Mouse (Mus musculus) small intestine, adult 10 weeks (tissue): ENCODE results near the gene Olfr597. TPM values are rescaled to one million over a fixed set of nuclear protein-coding genes. Genes with fewer than 3 reads are reported as not detected.

ENCODE experiments used
- polyA plus RNA-seq: library from polyadenylated mRNA; stranded (reverse); fragments of 350-450 nt; fragmentation: Illumina TruSeq; extraction: RNeasy Lipid Tissue Mini Kit (QIAGEN cat#74804); gene quantifications from one replicate; pipeline ENCODE4 v1.2.3, GENCODE M21; 2014; ENCODE audit warnings: low replicate concordance

Olfr597 gene
- not detected for polyA plus RNA-seq

DNA sequence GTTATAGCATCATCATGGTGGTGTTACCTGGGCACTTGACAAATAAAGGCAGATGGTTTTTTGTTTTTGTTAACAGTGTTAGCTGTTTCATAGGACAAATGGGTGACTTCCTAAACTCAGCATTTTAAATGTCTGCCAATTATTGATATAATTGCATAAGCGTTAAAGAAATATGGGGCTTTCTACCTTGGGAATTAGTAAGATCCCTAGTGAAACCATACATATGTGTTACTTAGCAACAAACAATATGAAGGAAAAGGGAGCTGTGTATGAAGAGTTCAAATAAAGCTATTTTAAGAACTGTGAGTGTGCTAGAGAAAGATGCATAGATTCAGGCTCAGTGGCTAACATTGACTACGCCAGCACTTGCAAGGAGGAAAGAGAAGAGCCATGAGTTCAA is at the start of gene Olfr597:
Gene Olfr597 (plus strand): TSS at position 301 of the 400 bp plus-strand sequence.

DNA sequence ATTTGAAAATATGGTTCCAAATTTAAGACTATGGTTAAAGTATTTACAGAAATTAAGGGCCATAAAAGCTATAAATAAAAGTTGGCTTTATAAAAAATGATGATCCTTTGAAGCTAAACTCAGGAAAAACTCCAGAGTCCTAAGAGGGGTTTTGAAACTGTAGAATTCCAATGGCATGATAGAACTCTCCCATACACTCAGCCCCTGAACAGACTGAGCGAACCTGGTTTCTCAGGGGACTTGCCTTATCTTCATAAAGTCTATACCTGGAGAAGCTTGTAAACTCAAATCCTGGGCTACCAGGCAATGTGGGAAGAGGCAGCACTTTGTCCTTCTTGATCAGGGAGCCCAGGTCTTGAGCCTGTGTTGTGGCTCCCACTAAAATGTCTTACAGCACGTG is 10.8 kb upstream of the Olfr597 start, which contains the start of gene Olfr596:
Gene Olfr596 (plus strand): TSS at position 301 of the 400 bp plus-strand sequence.

DNA sequence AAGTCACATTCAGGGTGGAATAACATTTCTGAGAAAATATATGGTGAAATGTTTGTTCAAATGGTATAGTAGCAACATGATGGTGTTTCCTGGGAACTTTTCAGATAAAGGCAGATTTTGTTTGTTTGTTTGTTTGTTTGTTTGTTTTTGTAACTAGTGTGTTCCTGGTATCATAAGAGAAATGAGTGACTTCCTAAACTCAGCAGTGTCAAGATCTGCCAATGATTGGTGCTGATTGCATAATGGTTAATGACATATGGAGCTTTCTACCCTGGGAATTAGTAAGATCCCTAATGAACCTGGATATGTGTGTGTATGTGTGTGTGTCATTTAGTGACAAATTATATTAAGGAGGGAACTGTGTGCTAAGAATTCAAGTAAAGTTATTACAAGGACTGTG is 7.2 kb downstream of the Olfr597 start, which contains the start of gene Olfr598:
Gene Olfr598 (plus strand): TSS at position 301 of the 400 bp plus-strand sequence.

DNA sequence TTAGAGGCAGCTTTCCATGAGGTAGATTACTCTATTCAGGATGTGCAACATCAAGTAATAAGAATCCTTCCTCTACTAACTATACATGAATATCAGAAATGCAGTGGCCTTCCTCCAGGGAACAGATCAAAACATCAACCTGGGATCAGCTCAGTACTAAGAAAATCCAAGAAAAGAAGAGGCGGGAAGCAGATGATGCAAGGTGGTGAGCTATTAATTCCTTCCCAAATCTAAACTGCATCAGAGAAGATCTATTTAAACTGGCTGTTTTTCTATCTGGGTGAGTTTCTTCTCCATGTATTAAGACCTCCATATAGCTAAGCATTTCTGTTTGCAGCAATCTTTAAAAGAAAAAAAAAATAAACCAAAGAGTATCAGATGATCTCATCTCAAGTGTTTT is 19.5 kb downstream of the Olfr597 start, which contains the start of gene Olfr599:
Gene Olfr599 (plus strand): TSS at position 301 of the 400 bp plus-strand sequence.

DNA sequence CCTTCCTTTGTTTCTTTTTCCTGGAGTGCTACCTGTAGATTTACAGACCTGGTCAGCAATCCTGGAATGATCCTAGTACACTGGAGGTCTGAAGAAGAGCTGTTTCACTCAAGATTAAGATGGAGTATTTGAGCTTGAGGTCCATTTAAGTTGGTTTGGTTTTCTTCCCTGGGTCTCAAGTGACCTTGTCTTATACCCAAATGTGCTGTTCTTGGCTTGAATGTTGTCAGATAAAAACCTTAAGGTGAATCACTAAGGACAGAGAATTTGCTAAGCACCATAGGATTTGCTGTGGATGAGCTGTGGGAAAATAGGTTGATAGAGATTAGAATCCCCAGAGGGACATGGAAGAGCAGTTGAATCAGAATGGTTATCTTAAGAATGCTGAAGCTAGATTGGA is 33.5 kb downstream of the Olfr597 start, which contains the start of gene Olfr600:
Gene Olfr600 (minus strand): TSS at position 101 of the 400 bp plus-strand sequence.

DNA sequence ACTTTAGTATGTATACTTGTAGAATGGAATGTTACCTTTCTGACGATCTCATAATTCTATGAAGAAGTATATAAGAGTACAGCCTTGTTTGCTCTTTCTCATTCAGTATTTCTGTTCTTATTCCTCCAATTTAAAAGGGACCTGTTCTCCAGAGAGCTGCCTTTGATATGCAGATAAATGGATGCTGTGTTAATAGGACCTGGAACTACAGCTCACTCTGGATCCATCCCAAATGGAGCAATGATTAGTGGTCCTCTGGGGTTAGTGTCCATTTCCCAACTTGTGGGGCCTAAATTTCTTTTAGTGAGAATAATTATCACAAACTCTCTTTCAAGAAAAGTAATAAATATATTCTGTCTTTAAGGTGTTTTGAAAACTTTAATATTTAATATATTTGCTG is 46.4 kb downstream of the Olfr597 start, which contains the start of gene Olfr601:
Gene Olfr601 (minus strand): TSS at position 101 of the 400 bp plus-strand sequence.

Other genes starting within 250 kb of the Olfr597 start
- gene Olfr584, start 234.4 kb upstream of the Olfr597 start, polyA plus RNA-seq: not detected
- not detected for gene Olfr585, start 218.6 kb upstream of the Olfr597 start, polyA plus RNA-seq
- gene Olfr586, start 190.7 kb upstream of the Olfr597 start, polyA plus RNA-seq: not detected
- gene Olfr588-ps1, start 175.4 kb upstream of the Olfr597 start, polyA plus RNA-seq: not detected
- gene Olfr589, start 160.0 kb upstream of the Olfr597 start, polyA plus RNA-seq: not detected
- gene Olfr591, start 138.0 kb upstream of the Olfr597 start, polyA plus RNA-seq: not detected
- not detected for gene Olfr592, start 131.5 kb upstream of the Olfr597 start, polyA plus RNA-seq
- not detected for gene Olfr593, start 104.5 kb upstream of the Olfr597 start, polyA plus RNA-seq
- gene Olfr594, start 99.3 kb upstream of the Olfr597 start, polyA plus RNA-seq: not detected
- gene Usp17ld, start 63.8 kb upstream of the Olfr597 start, polyA plus RNA-seq: not detected
- not detected for gene Olfr596, start 10.7 kb upstream of the Olfr597 start, polyA plus RNA-seq
- not detected for gene Olfr598, start 7.3 kb downstream of the Olfr597 start, polyA plus RNA-seq
- gene Olfr599, start 19.6 kb downstream of the Olfr597 start, polyA plus RNA-seq: not detected
- not detected for gene Olfr600, start 33.4 kb downstream of the Olfr597 start, polyA plus RNA-seq
- not detected for gene Olfr601, start 46.3 kb downstream of the Olfr597 start, polyA plus RNA-seq
- gene Olfr603, start 69.9 kb downstream of the Olfr597 start, polyA plus RNA-seq: not detected
- not detected for gene Usp17lc, start 98.8 kb downstream of the Olfr597 start, polyA plus RNA-seq
- not detected for gene Olfr605, start 129.1 kb downstream of the Olfr597 start, polyA plus RNA-seq
- gene Olfr606, start 132.7 kb downstream of the Olfr597 start, polyA plus RNA-seq: not detected
- gene Olfr607, start 147.8 kb downstream of the Olfr597 start, polyA plus RNA-seq: not detected
- gene Olfr608, start 153.6 kb downstream of the Olfr597 start, polyA plus RNA-seq: not detected
- gene Olfr609, start 181.7 kb downstream of the Olfr597 start, polyA plus RNA-seq: not detected
- gene Olfr610, start 195.8 kb downstream of the Olfr597 start, polyA plus RNA-seq: not detected
- gene Olfr611, start 204.5 kb downstream of the Olfr597 start, polyA plus RNA-seq: not detected
- gene Olfr612, start 226.4 kb downstream of the Olfr597 start, polyA plus RNA-seq: not detected
- gene Olfr613, start 231.8 kb downstream of the Olfr597 start, polyA plus RNA-seq: not detected
- gene Olfr615, start 239.8 kb downstream of the Olfr597 start, polyA plus RNA-seq: not detected